Mouse (Mus musculus) limb, embryonic 10.5 days (tissue): ENCODE data around the gene Dmrtb1. TPM values are rescaled to one million over a fixed set of nuclear protein-coding genes. Genes with fewer than 3 reads are reported as not detected.

Experiments used
- DNase-seq: peaks from one replicate; pipeline ENCODE4 v3.0.0-alpha.2; 2017; ENCODE audit warnings: low spot score
- H3K27ac ChIP-seq: fragments of 300-500 bp; sonication (generic); 2 replicates; pipeline ENCODE4 v1.5.1; 2016; ENCODE audit warnings: mild to moderate bottlenecking
- H3K27me3 ChIP-seq: fragments of 300-500 bp; sonication (generic); 2 replicates; pipeline ENCODE4 v1.6.1; 2016; ENCODE audit warnings: low read depth, mild to moderate bottlenecking; ENCODE audit not compliant: poor library complexity, severe bottlenecking
- H3K36me3 ChIP-seq: fragments of 300-500 bp; sonication (generic); 2 replicates; pipeline ENCODE4 v1.6.1; 2016; ENCODE audit warnings: mild to moderate bottlenecking, moderate library complexity
- H3K4me1 ChIP-seq: fragments of 300-500 bp; sonication (generic); 2 replicates; pipeline ENCODE4 v1.6.1; 2016
- H3K4me3 ChIP-seq: fragments of 300-500 bp; sonication (generic); 2 replicates; pipeline ENCODE4 v1.5.1; 2016; ENCODE audit warnings: mild to moderate bottlenecking, moderate library complexity
- H3K9me3 ChIP-seq: fragments of 300-500 bp; sonication (generic); replicated peaks from 2 replicates; pipeline ENCODE4 v1.6.1; 2016; ENCODE audit warnings: mild to moderate bottlenecking
- WGBS: fragments of 180-500 bp; shearing (Covaris S2); methylation state at CpG from one replicate; pipeline ENCODE4 v1.1.7; 2016; 5-methylcytosine and 5-hydroxymethylcytosine counted together
- polyA plus RNA-seq: library from polyadenylated mRNA; unstranded; fragments of >200 nt; fragmentation: Nextera tagmentation; extraction: Ambion mirVana; gene quantifications from 2 replicates; pipeline ENCODE4 v1.2.1, GENCODE M21; 2016

The Dmrtb1 gene
- polyA plus RNA-seq, 1 experiment from 2014 or later, result 0.21 TPM

DNA sequence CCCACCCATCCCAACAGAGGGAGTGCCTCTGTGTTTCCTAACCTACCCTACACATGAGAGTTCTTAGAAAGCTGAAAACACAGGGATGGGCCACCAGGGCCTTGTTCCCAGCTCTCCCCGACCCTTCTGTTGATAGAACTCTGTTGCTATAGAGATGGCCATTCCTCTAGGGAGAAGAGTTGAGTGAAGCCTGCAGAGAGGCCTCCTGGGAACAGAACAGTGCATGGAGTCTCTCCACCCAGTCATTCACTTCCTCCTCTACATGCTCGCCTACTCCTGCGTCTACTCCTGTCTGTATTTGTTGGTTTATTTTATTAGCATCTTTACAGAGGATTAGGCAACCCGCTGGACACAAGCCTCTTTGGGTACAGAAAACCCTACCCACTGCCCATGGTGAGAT lies 22.9 kb upstream of the Dmrtb1 start:
- Histone ChIP-seq H3K36me3 (no peaks in the 10 kb centered on the region), H3K27me3 (peaks cover 6% of the 10 kb centered on the region; the same call in 1 of the 2 replicates), H3K27ac (no peak overlapping the region), H3K9me3 (no peaks in the 10 kb centered on the region), H3K4me1 (no peaks in the 10 kb centered on the region), H3K4me3 (no peak overlapping the region)
- DNase-seq, result no peak
- WGBS, result 84% methylated on average over 4 of the region's 4 CpGs

DNA sequence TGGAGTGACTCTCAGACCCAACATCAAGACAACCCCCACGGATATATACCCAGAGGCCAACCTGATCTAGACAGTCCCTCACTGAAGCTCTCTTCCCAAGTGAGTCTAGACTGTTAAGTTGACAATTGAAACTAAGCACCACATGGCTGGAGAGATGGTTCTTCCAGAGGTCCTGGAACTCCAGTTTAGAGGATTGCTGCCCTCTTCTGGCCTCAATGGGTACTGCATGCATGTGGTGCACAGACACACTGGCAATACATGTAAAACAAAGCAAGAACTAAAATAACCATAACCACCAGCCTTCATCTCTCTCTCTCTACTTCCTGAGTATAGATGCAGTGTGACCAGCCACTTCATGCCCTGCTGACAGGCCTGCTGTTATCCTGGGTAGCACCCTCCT lies 20.2 kb upstream of the Dmrtb1 start:
- 75% methylated on average over 1 of the region's 1 CpGs for WGBS
- DNase-seq, result peak; percentile 69
- no peak overlapping the region for H3K4me3 ChIP-seq
- H3K27me3 ChIP-seq, result peaks cover 8% of the 10 kb centered on the region; the same call in 1 of the 2 replicates
- no peak overlapping the region for H3K27ac ChIP-seq
- no peaks in the 10 kb centered on the region for H3K36me3 ChIP-seq
- no peaks in the 10 kb centered on the region for H3K9me3 ChIP-seq
- H3K4me1 ChIP-seq, result no peaks in the 10 kb centered on the region

DNA sequence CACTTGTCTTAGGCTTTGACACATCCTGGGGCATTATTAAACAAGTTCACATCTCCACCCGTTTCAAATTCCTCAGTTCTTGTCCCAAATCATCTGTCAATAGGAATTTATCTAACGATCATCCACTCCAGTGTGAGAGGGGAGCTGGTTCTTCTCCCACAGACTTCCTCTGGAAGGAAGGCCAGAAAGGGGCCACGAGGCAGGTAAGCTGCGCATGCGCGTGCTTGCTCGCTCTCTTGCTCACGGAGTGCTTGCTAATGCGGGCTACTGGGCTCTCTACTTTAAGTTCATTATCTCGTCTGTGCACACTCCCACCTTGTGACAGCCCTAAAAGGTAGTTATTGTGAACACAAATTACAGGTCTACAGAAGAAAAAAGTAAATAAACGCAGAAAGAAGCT lies 17.6 kb upstream of the Dmrtb1 start:
- no peaks in the 10 kb centered on the region for H3K9me3 ChIP-seq
- no peaks in the 10 kb centered on the region for H3K4me1 ChIP-seq
- H3K36me3 ChIP-seq, result no peaks in the 10 kb centered on the region
- no peak overlapping the region for H3K4me3 ChIP-seq
- no peak for DNase-seq
- H3K27ac ChIP-seq, result no peak overlapping the region
- 0 out of 2 replicates have a peak, but pooled peaks cover 6% of the 10 kb centered on the region for H3K27me3 ChIP-seq
- WGBS, result 85% methylated on average over 11 of the region's 11 CpGs

DNA sequence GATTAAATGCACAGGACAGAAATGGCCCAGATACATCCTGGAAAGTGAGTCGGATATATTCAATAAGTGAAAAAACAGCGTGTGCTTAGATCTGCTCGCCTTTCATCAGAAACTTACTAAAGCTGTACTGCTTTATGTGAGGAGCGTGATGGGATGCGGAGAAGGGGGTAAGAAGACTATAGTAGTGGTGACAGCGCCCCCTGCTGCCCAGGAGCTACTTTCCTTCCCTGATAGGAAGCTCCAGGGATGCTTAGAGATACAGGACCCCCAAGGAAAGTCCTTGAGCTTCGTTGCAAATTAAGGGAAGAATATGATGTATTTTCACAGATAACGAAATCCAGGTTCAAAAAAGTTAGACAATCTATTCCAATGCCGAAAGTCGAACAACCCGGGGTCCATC lies 17.1 kb upstream of the Dmrtb1 start:
- H3K4me3 ChIP-seq, result no peak overlapping the region

DNA sequence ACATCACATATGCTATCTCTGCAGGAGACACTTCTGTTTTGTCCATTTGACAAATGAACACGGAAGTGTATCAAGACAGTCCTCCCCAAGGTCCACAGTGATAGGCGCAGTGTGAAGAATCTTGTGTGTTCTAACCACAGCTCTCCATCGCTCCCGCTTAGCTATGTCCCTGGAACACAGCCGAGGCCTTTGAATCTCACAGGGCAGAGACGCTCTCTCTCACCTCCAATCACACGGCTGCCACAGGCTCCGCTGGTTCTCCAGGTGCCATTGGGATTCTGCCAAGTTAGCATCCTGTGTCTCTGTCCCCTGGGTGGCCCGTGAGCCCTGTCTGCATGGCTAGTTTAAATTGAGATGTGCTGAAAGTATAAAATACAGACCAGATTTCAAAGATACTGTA lies 15.2 kb upstream of the Dmrtb1 start:
- Histone ChIP-seq H3K36me3 (no peaks in the 10 kb centered on the region), H3K9me3 (no peaks in the 10 kb centered on the region), H3K27me3 (0 out of 2 replicates have a peak, but pooled peaks cover 6% of the 10 kb centered on the region), H3K4me1 (no peaks in the 10 kb centered on the region), H3K4me3 (no peak overlapping the region), H3K27ac (no peak overlapping the region)
- 86% methylated on average over 9 of the region's 9 CpGs for WGBS
- no peak for DNase-seq

More for the DNA sequence above, 17.1 kb upstream of the Dmrtb1 start:
- Histone ChIP-seq H3K4me1 (no peaks in the 10 kb centered on the region), H3K36me3 (no peaks in the 10 kb centered on the region), H3K27ac (no peak overlapping the region), H3K27me3 (0 out of 2 replicates have a peak, but pooled peaks cover 6% of the 10 kb centered on the region), H3K9me3 (no peaks in the 10 kb centered on the region)
- peak; percentile 81 for DNase-seq
- WGBS, result 34% methylated on average over 11 of the region's 11 CpGs

DNA sequence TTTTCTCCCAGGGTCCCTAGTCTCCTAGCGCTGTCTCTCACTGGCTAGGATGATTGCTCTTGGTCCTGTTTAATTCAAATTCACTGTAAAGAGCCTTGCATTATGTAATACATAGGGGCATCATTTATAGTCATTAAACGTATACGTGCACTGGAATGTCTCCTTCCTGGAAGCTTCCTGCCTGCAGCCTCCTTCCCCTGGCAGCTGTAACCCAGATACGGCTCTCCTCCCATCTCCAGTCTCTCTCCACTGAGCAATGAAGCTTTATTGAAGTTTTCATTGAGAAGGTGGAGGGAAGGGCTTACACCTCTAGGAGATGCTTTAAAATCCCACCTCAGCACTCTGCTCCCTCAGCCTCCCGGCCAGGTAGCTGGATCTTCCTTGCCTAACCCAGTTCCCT lies 9.8 kb upstream of the Dmrtb1 start:
- Histone ChIP-seq H3K4me1 (no peaks in the 10 kb centered on the region), H3K27ac (no peak overlapping the region), H3K9me3 (no peaks in the 10 kb centered on the region), H3K27me3 (0 out of 2 replicates have a peak, but pooled peaks cover under 1% of the 10 kb centered on the region), H3K36me3 (no peaks in the 10 kb centered on the region), H3K4me3 (no peak overlapping the region)
- DNase-seq, result no peak
- 65% methylated on average over 5 of the region's 5 CpGs for WGBS

DNA sequence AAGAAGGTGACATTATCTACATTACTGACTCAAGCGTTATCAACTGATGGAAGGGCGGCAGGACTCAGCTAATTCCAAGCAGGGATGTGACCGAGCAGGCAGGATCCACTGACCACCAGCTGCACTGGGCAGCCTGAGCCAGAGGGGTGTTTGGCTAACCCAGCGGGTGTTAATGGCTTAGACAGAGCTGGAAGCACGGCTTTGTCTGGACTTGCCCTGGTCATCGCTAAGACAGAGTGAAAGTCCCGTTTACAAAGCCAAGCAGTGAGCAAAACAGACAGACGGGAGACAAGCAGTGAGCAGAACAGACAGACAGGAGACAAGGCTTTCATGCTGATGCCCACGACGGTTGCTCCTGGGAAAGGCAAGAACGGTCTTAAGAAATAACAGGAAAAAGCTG lies 4.2 kb upstream of the Dmrtb1 start:
- peaks cover 28% of the 10 kb centered on the region for H3K4me1 ChIP-seq
- WGBS, result 11% methylated on average over 11 of the region's 11 CpGs
- H3K9me3 ChIP-seq, result no peaks in the 10 kb centered on the region
- no peak overlapping the region for H3K4me3 ChIP-seq
- H3K27me3 ChIP-seq, result peaks cover 9% of the 10 kb centered on the region
- peak overlapping the region; percentile 75 for H3K27ac ChIP-seq
- DNase-seq, result no peak
- no peaks in the 10 kb centered on the region for H3K36me3 ChIP-seq

DNA sequence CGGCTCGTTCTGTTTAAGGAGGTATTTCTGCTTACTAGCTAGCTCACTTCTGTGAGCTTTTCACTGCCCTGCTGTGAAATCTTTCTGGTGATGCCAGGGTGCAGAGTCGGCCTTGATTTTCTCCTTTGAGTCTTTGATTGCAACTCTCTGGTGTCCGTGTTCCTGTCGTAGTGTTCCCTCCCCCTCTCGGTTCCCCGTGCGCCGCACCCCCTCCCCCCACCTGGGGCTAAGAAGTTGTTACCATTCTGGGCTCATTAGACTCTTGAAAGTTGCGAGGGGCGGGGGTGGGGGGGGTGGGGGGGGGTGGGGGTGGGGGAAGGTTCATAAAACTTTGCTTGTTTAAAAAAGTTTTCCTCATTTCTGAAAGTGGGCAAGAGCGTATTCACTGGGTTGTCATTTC lies 3.1 kb upstream of the Dmrtb1 start:
- Histone ChIP-seq H3K27me3 (peaks cover 12% of the 10 kb centered on the region), H3K4me3 (no peak overlapping the region), H3K27ac (peak overlapping the region; percentile 50; the same call in 1 of the 2 replicates), H3K4me1 (peaks cover 30% of the 10 kb centered on the region), H3K36me3 (no peaks in the 10 kb centered on the region), H3K9me3 (no peaks in the 10 kb centered on the region)
- 27% methylated on average over 12 of the region's 12 CpGs for WGBS
- DNase-seq, result no peak

DNA sequence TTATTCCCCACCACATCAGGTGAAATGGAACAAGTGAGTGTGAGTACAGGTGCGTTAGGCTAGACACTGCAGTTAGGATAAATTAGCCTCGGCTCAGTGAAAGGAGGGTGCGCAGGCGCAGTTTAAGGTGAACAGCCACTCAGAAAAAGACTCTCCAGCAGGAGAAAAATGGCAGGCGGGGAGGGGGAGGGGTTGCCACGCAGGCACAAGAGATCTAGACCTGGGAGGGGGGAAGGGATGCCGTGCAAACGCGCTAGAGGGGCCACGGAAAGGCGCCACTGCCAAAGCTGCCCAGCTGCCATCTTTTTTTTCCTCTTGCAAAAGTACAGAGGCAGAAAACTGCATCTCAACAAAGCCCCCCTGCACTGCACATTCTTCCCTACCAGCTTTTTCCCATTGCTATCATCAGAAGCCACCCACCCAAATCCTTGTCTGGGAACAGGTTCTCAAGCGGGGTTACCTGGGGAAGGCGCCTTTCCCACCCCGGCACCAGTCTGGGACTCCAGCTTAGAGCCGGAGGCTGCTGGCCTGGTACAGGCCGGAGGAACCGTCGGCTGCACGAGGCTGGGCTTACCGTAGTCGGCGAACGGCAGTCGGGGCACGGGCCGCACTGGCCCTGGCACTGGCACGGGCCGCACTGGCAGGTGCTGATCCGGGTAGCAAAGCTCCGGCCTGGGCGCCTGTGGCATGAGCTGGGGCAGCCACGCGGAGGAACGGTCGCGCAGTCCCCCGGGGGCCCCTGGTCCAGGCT lies 849 bp downstream of the Dmrtb1 start:
- no peaks in the 10 kb centered on the region for H3K9me3 ChIP-seq
- no peaks in the 10 kb centered on the region for H3K36me3 ChIP-seq
- peaks cover 42% of the 10 kb centered on the region for H3K27me3 ChIP-seq
- H3K4me1 ChIP-seq, result peaks cover 46% of the 10 kb centered on the region
- no peak overlapping the region for H3K4me3 ChIP-seq
- 91% methylated on average over 37 of the region's 37 CpGs for WGBS
- DNase-seq, result no peak
- H3K27ac ChIP-seq, result peak overlapping the region; percentile 66; the same call in 1 of the 2 replicates

DNA sequence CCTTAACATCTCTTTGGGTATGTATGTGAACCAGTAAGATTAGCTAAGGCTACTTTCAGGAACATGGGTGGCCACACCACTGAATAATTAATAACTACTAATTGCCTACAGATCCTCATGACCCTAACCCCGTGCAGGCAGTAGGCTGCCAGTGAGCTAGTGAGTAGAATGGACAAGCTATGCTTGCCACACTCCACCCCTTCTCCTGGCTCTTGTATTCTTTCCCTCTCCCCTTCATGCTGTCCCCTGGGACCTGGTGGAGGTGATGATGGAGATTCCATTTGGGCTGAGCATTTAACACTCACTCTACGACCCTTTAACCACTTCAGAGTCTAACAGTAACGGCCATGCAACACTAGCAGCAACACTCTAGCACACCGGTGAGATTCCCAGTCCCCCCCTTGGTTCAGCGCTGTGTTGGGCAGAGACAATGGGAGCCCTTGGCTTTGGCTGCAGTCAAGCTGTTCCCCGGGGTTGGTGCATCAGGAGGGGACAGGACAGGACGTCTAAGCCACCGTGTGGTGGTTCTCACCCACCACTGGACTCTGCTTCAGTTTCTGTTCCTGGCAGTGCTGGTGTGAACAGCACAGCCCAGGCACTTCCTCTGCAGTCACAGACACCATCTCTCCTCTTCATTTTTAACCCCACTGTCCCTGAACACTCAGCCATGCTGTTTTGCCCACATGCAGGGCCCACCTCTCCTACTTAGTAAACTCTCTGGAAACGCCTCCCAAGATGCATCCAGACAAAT lies 2.8 kb downstream of the Dmrtb1 start:
- Histone ChIP-seq H3K9me3 (no peaks in the 10 kb centered on the region), H3K36me3 (no peaks in the 10 kb centered on the region), H3K4me3 (no peak overlapping the region), H3K27me3 (peaks cover 54% of the 10 kb centered on the region), H3K27ac (no peak overlapping the region), H3K4me1 (peaks cover 27% of the 10 kb centered on the region)
- WGBS, result 39% methylated on average over 9 of the region's 9 CpGs
- DNase-seq, result no peak

DNA sequence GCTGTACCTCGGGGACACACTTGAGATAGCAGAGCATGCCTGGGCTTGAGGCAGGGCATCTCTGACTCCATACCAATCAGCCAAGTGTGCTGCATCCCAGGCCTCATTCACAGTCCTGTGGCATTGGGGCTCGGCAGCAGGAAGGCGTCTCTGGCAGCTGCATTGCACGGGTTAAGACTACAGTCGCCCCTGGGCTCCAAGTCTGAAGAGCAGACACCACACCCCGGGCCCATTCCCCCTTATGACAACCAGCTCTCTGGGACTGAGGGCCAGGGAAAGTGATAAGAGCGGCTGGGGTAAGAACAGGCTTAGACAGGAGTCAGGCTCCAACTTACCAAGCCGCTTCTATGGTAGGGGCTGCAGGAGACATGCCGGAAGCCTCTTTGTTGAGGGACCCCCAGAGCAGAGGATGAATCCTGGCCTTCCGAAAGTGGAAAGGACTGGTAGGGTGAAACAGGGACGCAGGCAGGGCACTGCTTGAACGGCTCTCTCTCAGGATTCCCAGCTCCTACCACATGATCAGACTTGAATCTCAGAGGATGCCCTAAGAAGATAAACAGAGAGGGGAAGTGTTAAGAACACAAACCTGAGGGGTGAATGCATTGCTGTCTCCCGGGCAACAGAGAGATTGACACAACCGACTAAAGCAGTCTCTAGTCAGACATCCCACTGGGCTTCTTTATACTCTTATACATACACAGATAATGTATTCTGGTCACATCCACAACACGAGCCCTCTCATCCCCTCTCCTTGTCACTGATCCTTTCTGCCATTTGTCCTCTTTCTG lies 3.5 kb downstream of the Dmrtb1 start:
- DNase-seq, result no peak
- H3K27me3 ChIP-seq, result peaks cover 61% of the 10 kb centered on the region

DNA sequence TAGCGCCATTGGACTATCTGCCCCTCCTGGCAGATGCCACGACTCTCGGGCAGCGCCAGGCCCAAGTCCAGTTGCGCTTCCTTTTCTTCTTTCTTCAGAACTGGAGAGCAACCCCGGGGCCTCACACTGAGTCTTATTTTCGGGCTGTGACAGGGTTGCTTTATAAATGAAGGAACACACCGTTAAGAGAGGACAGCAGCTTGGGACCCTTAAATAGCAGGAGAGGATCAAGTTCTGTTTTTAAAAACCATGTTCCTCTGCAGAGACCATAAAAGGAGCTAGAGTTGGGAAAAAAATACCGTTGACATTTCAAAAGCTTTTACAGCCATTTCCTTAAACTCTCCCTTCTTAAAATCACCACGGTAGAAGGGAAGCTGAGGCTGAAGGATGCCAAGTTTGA lies 8.4 kb downstream of the Dmrtb1 start:
- Histone ChIP-seq H3K4me1 (peaks cover 25% of the 10 kb centered on the region), H3K27ac (no peak overlapping the region), H3K4me3 (no peak overlapping the region), H3K36me3 (no peaks in the 10 kb centered on the region), H3K27me3 (peaks cover 71% of the 10 kb centered on the region), H3K9me3 (no peaks in the 10 kb centered on the region)
- 74% methylated on average over 10 of the region's 10 CpGs for WGBS
- no peak for DNase-seq

More for the DNA sequence above, 3.5 kb downstream of the Dmrtb1 start:
- Histone ChIP-seq H3K27ac (0 out of 2 replicates have a peak overlapping the region, but pooled peaks have one; percentile 14), H3K9me3 (no peaks in the 10 kb centered on the region), H3K4me3 (no peak overlapping the region), H3K36me3 (no peaks in the 10 kb centered on the region), H3K4me1 (peaks cover 26% of the 10 kb centered on the region)
- 57% methylated on average over 15 of the region's 15 CpGs for WGBS
